Mouse (Mus musculus): ENCODE measurements around the gene Pitpnm3.
A peak's percentile ranks its signal among the peaks of the same experiment; 100 is the strongest.

The Pitpnm3 gene

GRCm38 (mm10) chr11:72086251-72087046 is 49.1 kb downstream of the Pitpnm3 start:
- no peak for DNase-seq

- no peak for DNase-seq
Measured at GRCm38 (mm10) chr11:72084337-72084736, 51.2 kb downstream of the Pitpnm3 start.

- no peak for DNase-seq
Measured at GRCm38 (mm10) chr11:72082601-72083000, 53.0 kb downstream of the Pitpnm3 start.

GRCm38 (mm10) chr11:72080461-72080860 is 55.1 kb downstream of the Pitpnm3 start:
- no peak for DNase-seq

- no peak for DNase-seq
Measured at GRCm38 (mm10) chr11:72078647-72079046, 56.9 kb downstream of the Pitpnm3 start.

- no peak for DNase-seq
Measured at GRCm38 (mm10) chr11:72078056-72078455, 57.5 kb downstream of the Pitpnm3 start.

- DNase-seq, result no peak
Measured at GRCm38 (mm10) chr11:72074230-72074629, 61.3 kb downstream of the Pitpnm3 start.

- DNase-seq, result no peak
Measured at GRCm38 (mm10) chr11:72072331-72072905, 63.2 kb downstream of the Pitpnm3 start.

- DNase-seq, result no peak
Measured at GRCm38 (mm10) chr11:72070733-72071132, 64.8 kb downstream of the Pitpnm3 start.

GRCm38 (mm10) chr11:72068026-72068425 is 67.6 kb downstream of the Pitpnm3 start:
- DNase-seq, result no peak

- DNase-seq, result no peak
Measured at GRCm38 (mm10) chr11:72067326-72067725, 68.3 kb downstream of the Pitpnm3 start.

GRCm38 (mm10) chr11:72066330-72066729 is 69.2 kb downstream of the Pitpnm3 start:
- peak; percentile 62 for DNase-seq

GRCm38 (mm10) chr11:72065103-72065502 is 70.5 kb downstream of the Pitpnm3 start:
- DNase-seq, result peak; percentile 45

- no peak for DNase-seq
Measured at GRCm38 (mm10) chr11:72064414-72064813, 71.2 kb downstream of the Pitpnm3 start.

GRCm38 (mm10) chr11:72061093-72061620 is 74.4 kb downstream of the Pitpnm3 start:
- no peak for DNase-seq

GRCm38 (mm10) chr11:72060416-72060815 is 75.2 kb downstream of the Pitpnm3 start:
- no peak for DNase-seq

GRCm38 (mm10) chr11:72057166-72057565 is 78.4 kb downstream of the Pitpnm3 start:
- DNase-seq, result no peak

GRCm38 (mm10) chr11:72055176-72055575 is 80.4 kb downstream of the Pitpnm3 start:
- DNase-seq, result no peak

- peak; percentile 83 for DNase-seq
Measured at GRCm38 (mm10) chr11:72052636-72053035, 82.9 kb downstream of the Pitpnm3 start.

GRCm38 (mm10) chr11:72052221-72052620 is 83.4 kb downstream of the Pitpnm3 start:
- no peak for DNase-seq

GRCm38 (mm10) chr11:72050895-72051858 is 84.4 kb downstream of the Pitpnm3 start:
- no peak for DNase-seq

GRCm38 (mm10) chr11:72050168-72050894 is 85.2 kb downstream of the Pitpnm3 start:
- no peak for DNase-seq

Measured in lung, postnatal 14 days (tissue).